Mouse (Mus musculus) midbrain, embryonic 12.5 days (tissue): Measurements from ENCODE around the gene Tcl1. TPM values are rescaled to one million over a fixed set of nuclear protein-coding genes. Genes with fewer than 3 reads are reported as not detected.

Experiments used
- ATAC-seq: fragments of 200-750 bp; cut with Nextera tagmentation; 2 replicates; pipeline ENCODE4 v1.8.0; 2017; ENCODE audit warnings: low read depth, moderate TSS enrichment, moderate library complexity; ENCODE audit not compliant: low FRiP score
- H3K27ac ChIP-seq: fragments of 300-500 bp; sonication (generic); replicated peaks from 2 replicates; pipeline ENCODE4 v1.5.1; 2016; ENCODE audit warnings: mild to moderate bottlenecking
- H3K27me3 ChIP-seq: fragments of 300-500 bp; sonication (generic); 2 replicates; pipeline ENCODE4 v1.6.1; 2016; ENCODE audit warnings: mild to moderate bottlenecking
- H3K36me3 ChIP-seq: fragments of 300-500 bp; sonication (generic); 2 replicates; pipeline ENCODE4 v1.6.1; 2016
- H3K4me1 ChIP-seq: fragments of 300-500 bp; sonication (generic); 2 replicates; pipeline ENCODE4 v1.6.1; 2016
- H3K4me2 ChIP-seq: fragments of 300-500 bp; sonication (generic); replicated peaks from 2 replicates; pipeline ENCODE4 v1.6.1; 2016; ENCODE audit warnings: mild to moderate bottlenecking, moderate library complexity
- H3K4me3 ChIP-seq: fragments of 300-500 bp; sonication (generic); 2 replicates; pipeline ENCODE4 v1.5.1; 2016; ENCODE audit warnings: mild to moderate bottlenecking
- H3K9ac ChIP-seq: fragments of 300-500 bp; sonication (generic); replicated peaks from 2 replicates; pipeline ENCODE4 v1.6.1; 2016; ENCODE audit warnings: mild to moderate bottlenecking, moderate library complexity
- H3K9me3 ChIP-seq: fragments of 300-500 bp; sonication (generic); 2 replicates; pipeline ENCODE4 v1.6.1; 2016; ENCODE audit warnings: mild to moderate bottlenecking
- WGBS: fragments of 180-500 bp; shearing (Covaris S2); methylation state at CpG from one replicate; pipeline ENCODE4 v1.1.7; 2016; 5-methylcytosine and 5-hydroxymethylcytosine counted together
- polyA plus RNA-seq: library from polyadenylated mRNA; unstranded; fragments of >200 nt; fragmentation: Nextera tagmentation; extraction: Ambion mirVana; gene quantifications from 2 replicates; pipeline ENCODE4 v1.2.1, GENCODE M21; 2016

The Tcl1 gene
- not detected in 2 replicates for polyA plus RNA-seq

- 91% methylated on average over 22 of the region's 22 CpGs for WGBS
- Histone ChIP-seq H3K9me3 (no peaks in the 10 kb centered on the region), H3K4me3 (no peak within 1 kb of the TSS), H3K36me3 (no peaks in the 10 kb centered on the region), H3K27me3 (no peaks in the 10 kb centered on the region), H3K4me1 (peaks cover 3% of the 10 kb centered on the region; the same call in 1 of the 2 replicates), H3K9ac (no peak within 1 kb of the TSS), H3K27ac (no peak within 1 kb of the TSS), H3K4me2 (no peak within 1 kb of the TSS)
- no peak for ATAC-seq
Measured at GRCm38 (mm10) chr12:105222601-105223319, at the start of gene Tcl1. Gene Tcl1, minus strand, starts transcription at chr12:105222793.

DNA sequence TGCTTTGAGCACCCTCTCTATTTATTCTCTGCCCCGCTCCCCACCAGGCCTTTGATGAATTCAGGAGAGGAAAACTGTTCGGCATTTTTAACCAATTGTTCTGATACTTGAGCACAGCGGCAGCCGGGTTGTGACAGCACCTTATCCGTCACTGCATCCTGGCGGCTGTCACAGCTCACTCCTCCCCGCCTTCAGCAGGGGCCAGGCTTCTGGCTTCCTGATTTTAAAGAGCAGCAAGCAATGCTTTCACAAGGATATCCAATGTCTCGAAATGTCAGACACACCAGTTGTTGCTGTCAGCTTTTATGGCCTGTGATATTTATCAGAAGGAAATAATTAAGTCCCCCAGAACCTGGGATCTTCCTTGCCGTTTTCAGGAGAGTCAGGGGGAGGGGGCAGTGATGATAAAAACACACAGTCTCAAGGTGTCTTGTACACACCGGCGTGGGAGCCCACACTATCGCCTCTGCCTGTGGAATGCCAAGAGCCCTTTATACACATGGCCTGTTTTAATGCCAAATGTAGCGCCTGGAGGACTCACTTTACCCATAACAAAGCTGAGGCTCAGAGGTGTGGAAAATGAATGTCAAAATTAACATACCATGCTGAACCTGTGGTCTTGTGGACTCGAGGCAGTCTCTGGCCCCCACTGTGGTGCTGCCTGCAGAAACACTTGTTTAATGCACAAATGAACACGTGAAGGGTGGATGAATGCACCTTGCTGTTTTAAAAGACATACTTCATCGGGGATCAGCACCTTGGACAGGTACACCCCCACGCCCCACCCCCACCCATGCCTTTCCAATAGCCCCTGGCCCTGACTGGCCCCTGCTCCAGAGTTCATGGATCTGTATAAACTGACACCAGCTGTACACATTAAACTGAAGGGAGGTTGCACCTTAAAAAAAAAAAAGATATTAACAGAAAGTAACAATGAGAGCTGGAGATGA, 48.7 kb upstream of the Tcl1 start:
- ATAC-seq: no peak
- WGBS: 79% methylated on average over 17 of the region's 17 CpGs

GRCm38 (mm10) chr12:105267076-105267475, 44.5 kb upstream of the Tcl1 start:
- H3K4me1 ChIP-seq: 0 out of 2 replicates have a peak, but pooled peaks cover 5% of the 10 kb centered on the region
- no peak overlapping the region for H3K27ac ChIP-seq
- no peak overlapping the region for H3K9ac ChIP-seq
- H3K27me3 ChIP-seq: no peaks in the 10 kb centered on the region; the same call in 1 of the 2 replicates
- H3K4me2 ChIP-seq: no peak overlapping the region
- H3K4me3 ChIP-seq: no peak overlapping the region
- H3K9me3 ChIP-seq: no peaks in the 10 kb centered on the region
- H3K36me3 ChIP-seq: no peaks in the 10 kb centered on the region
- 90% methylated on average over 5 of the region's 5 CpGs for WGBS
- ATAC-seq: no peak

More for the DNA sequence above, 48.7 kb upstream of the Tcl1 start:
- no peaks in the 10 kb centered on the region for H3K9me3 ChIP-seq
- H3K27ac ChIP-seq: no peak overlapping the region
- no peaks in the 10 kb centered on the region; the same call in 1 of the 2 replicates for H3K27me3 ChIP-seq
- H3K4me2 ChIP-seq: no peak overlapping the region
- no peak overlapping the region for H3K9ac ChIP-seq
- no peaks in the 10 kb centered on the region for H3K36me3 ChIP-seq
- no peak overlapping the region for H3K4me3 ChIP-seq
- no peaks in the 10 kb centered on the region for H3K4me1 ChIP-seq

DNA sequence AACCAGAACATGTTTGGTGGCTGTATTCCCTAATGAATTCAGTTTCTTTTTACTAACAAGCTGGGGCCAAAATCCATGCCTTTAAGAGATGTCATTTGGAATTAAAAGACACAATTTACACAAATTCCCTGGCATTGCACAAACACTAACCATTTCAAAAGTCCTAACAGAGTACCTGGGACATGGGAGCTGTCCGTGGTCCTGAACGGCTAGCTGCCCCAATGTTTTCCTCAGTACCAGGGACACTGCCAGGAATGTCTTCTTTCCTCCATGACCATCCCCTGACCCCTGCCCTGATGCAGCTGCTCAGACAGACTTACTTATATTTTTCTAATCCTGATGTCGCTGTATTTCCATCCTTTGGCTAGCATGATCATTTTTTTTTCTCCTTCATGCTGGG, 43.5 kb upstream of the Tcl1 start:
- no peaks in the 10 kb centered on the region for H3K9me3 ChIP-seq
- H3K9ac ChIP-seq: no peak overlapping the region
- no peaks in the 10 kb centered on the region for H3K36me3 ChIP-seq
- H3K4me3 ChIP-seq: no peak overlapping the region
- H3K27me3 ChIP-seq: no peaks in the 10 kb centered on the region; the same call in 1 of the 2 replicates
- H3K27ac ChIP-seq: no peak overlapping the region
- 0 out of 2 replicates have a peak, but pooled peaks cover 5% of the 10 kb centered on the region for H3K4me1 ChIP-seq
- ATAC-seq: no peak
- H3K4me2 ChIP-seq: no peak overlapping the region
- WGBS: 14% methylated on average over 3 of the region's 3 CpGs

- ATAC-seq: no peak
- Histone ChIP-seq H3K9ac (no peak overlapping the region), H3K27ac (no peak overlapping the region), H3K36me3 (no peaks in the 10 kb centered on the region), H3K4me2 (no peak overlapping the region), H3K27me3 (no peaks in the 10 kb centered on the region), H3K4me1 (0 out of 2 replicates have a peak, but pooled peaks cover 5% of the 10 kb centered on the region), H3K4me3 (no peak overlapping the region), H3K9me3 (no peaks in the 10 kb centered on the region)
- WGBS: 44% methylated on average over 4 of the region's 4 CpGs
Measured at GRCm38 (mm10) chr12:105259221-105259620, 36.6 kb upstream of the Tcl1 start.

DNA sequence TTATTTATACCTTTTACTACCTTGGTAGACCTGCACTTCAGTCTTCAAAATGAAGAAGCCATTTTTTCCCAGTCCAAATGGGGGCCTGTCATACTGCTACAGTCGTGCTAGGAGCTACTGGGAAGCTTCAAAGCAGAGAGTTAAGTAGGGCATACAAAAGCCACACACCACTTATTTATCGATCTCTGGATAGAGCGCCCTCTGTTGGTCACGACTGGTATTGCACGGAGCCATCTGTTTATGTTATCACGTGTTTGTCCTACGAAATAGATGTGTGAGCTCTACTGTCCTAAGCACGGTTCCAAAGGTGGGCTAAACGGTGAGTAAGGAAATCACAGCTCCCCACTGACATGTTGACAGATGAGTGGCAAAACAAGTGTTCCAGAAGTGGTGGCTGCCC, 36.2 kb upstream of the Tcl1 start:
- no peak overlapping the region for H3K4me2 ChIP-seq
- H3K27me3 ChIP-seq: no peaks in the 10 kb centered on the region
- H3K9me3 ChIP-seq: no peaks in the 10 kb centered on the region
- whole genome bisulfite sequencing: 7% methylated on average over 9 of the region's 9 CpGs
- H3K4me3 ChIP-seq: no peak overlapping the region
- H3K27ac ChIP-seq: no peak overlapping the region
- H3K9ac ChIP-seq: no peak overlapping the region
- no peak for ATAC-seq
- H3K36me3 ChIP-seq: no peaks in the 10 kb centered on the region
- H3K4me1 ChIP-seq: 0 out of 2 replicates have a peak, but pooled peaks cover under 1% of the 10 kb centered on the region

- no peak overlapping the region for H3K9ac ChIP-seq
- no peaks in the 10 kb centered on the region for H3K27me3 ChIP-seq
- H3K27ac ChIP-seq: no peak overlapping the region
- WGBS: 90% methylated on average over 3 of the region's 3 CpGs
- H3K36me3 ChIP-seq: no peaks in the 10 kb centered on the region
- peaks cover 17% of the 10 kb centered on the region for H3K4me1 ChIP-seq
- no peak overlapping the region for H3K4me3 ChIP-seq
- no peak for ATAC-seq
- H3K4me2 ChIP-seq: no peak overlapping the region
- no peaks in the 10 kb centered on the region for H3K9me3 ChIP-seq
Measured at GRCm38 (mm10) chr12:105253796-105254195, 31.2 kb upstream of the Tcl1 start.

GRCm38 (mm10) chr12:105248763-105249233, 26.2 kb upstream of the Tcl1 start:
- Histone ChIP-seq H3K27ac (peak overlapping the region; percentile 57), H3K4me2 (peak overlapping the region; percentile 26), H3K27me3 (no peaks in the 10 kb centered on the region), H3K9ac (no peak overlapping the region), H3K4me3 (no peak overlapping the region), H3K9me3 (no peaks in the 10 kb centered on the region), H3K4me1 (peaks cover 23% of the 10 kb centered on the region), H3K36me3 (no peaks in the 10 kb centered on the region)
- ATAC-seq: peak; percentile 57; the same call in 1 of the 2 replicates
- 16% methylated on average over 9 of the region's 9 CpGs for WGBS

GRCm38 (mm10) chr12:105239060-105239459, 16.5 kb upstream of the Tcl1 start:
- no peak overlapping the region for H3K4me2 ChIP-seq
- no peak for ATAC-seq
- WGBS: 78% methylated on average over 9 of the region's 9 CpGs
- no peak overlapping the region for H3K4me3 ChIP-seq
- H3K4me1 ChIP-seq: no peaks in the 10 kb centered on the region
- H3K9ac ChIP-seq: no peak overlapping the region
- H3K27me3 ChIP-seq: no peaks in the 10 kb centered on the region
- no peaks in the 10 kb centered on the region for H3K9me3 ChIP-seq
- no peaks in the 10 kb centered on the region for H3K36me3 ChIP-seq
- H3K27ac ChIP-seq: no peak overlapping the region; the same call in 1 of the 2 replicates

DNA sequence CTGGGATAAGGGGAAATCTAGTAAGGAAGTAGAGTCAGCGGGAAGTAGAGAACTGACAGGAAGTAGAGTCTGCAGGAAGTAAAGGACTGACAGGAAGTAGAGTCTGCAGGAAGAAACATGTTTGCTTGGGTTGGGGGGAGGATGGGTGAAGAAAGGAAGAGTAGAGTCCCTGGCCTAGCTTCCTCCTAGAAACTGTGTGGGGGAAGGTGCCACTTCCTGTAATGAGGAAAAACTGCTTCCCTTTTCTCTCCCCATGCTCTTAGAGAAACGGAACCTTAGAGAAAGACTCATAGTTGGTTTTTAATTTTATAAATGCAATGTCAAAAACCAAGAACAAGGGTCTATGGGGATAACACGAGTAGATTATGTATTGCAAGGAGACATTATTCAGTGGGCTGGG, 12.5 kb upstream of the Tcl1 start:
- Histone ChIP-seq H3K4me3 (no peak overlapping the region), H3K27me3 (no peaks in the 10 kb centered on the region), H3K9ac (no peak overlapping the region), H3K27ac (no peak overlapping the region), H3K4me1 (no peaks in the 10 kb centered on the region), H3K9me3 (no peaks in the 10 kb centered on the region), H3K36me3 (no peaks in the 10 kb centered on the region), H3K4me2 (no peak overlapping the region)
- no peak for ATAC-seq
- WGBS: 88% methylated on average over 3 of the region's 3 CpGs

DNA sequence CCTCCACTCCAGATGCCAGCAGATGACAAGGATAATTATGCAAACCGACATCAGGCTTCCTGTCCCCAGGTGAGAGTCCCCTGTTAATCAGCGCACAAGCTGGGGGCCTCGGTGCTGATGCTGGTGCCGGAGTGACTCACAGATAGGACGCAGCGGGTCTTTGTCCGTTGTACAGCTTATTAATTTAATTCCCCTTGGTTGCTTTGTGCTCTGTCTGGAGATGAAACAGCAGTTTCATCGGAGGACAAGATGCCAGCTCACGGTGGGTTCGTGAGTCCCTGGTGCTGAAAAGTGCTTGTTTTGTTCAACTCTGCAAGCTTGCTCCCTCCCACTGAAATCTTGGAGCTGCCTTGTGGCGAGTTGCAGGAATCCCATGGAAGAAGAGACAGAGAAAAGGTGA, 11.8 kb upstream of the Tcl1 start:
- no peak overlapping the region for H3K9ac ChIP-seq
- no peak overlapping the region for H3K4me2 ChIP-seq
- no peaks in the 10 kb centered on the region for H3K9me3 ChIP-seq
- H3K4me3 ChIP-seq: no peak overlapping the region
- ATAC-seq: no peak
- H3K4me1 ChIP-seq: no peaks in the 10 kb centered on the region
- H3K27me3 ChIP-seq: no peaks in the 10 kb centered on the region
- WGBS: 60% methylated on average over 11 of the region's 11 CpGs
- no peak overlapping the region for H3K27ac ChIP-seq
- no peaks in the 10 kb centered on the region for H3K36me3 ChIP-seq
